Mouse (Mus musculus): ENCODE measurements around the gene Tmem214. TPM values are rescaled to one million over a fixed set of nuclear protein-coding genes. Genes with fewer than 3 reads are reported as not detected.

Gene Tmem214
- polyA plus RNA-seq, 1 experiment from 2014 or later = 37.5 TPM

DNA sequence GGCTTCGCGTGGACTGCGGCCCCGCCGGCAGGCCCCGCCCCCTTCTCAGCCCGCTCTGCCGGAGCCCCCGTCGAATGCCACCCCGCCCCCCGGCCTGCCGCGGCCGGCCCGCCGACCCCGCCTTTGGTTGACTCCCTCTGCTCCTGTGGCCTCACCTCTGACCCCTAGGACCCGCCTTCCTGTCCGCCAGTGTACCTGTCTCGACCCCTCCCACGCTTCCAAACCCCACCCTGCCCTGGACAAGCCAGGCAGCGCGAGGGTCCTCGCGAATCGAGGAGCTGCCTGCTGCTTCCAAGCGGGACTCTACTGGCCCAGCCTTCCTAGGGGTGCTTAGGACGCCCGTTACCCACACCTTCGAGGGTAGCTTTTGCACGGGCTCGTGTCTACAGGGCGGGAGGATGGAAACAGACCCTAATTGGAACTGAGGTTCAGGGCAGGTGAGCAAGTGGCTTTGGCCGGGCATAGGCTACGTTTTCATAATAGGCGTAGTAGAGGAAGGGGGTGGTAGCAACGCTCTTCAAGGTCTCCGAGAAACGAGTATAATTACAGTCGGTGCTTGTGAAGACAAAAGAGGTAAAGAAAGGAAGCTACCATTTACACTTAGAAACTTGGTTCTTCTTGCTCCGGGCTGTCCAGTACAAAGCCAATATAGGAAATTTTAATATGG, 21.4 kb downstream of the Tmem214 start:
- peak overlapping the region; percentile 92 for H3K27ac ChIP-seq (replicated peaks; ENCODE audit: low read depth, low read length)
- H3K9me3 ChIP-seq (replicated peaks; ENCODE audit: control insufficient read depth, low read length) = no peaks in the 10 kb centered on the region
- peak overlapping the region; percentile 85 for H3K4me2 ChIP-seq (ENCODE audit: low read depth, low read length)
- peak overlapping the region; percentile 70 for H3K4me3 ChIP-seq (ENCODE audit: low read depth, low read length)
- peak overlapping the region; percentile 85 for H3K9ac ChIP-seq (replicated peaks; ENCODE audit: low read length)
- H3K27me3 ChIP-seq (ENCODE audit: control insufficient read depth, insufficient read depth, low read length) = no peaks in the 10 kb centered on the region
- WGBS = 2% methylated on average over 35 of the region's 42 CpGs
- peaks cover 2% of the 10 kb centered on the region; the same call in 1 of the 2 replicates for H3K4me1 ChIP-seq (ENCODE audit: control insufficient read depth, insufficient read depth, low read length)
- H3K36me3 ChIP-seq (replicated peaks; ENCODE audit: control insufficient read depth, insufficient read depth, low read depth, low read length) = no peaks in the 10 kb centered on the region; the same call in 1 of the 2 replicates
- ATAC-seq (replicated peaks; ENCODE audit: insufficient number of reproducible peaks, low FRiP score, low TSS enrichment, low read depth) (peak; percentile 9), DNase-seq (ENCODE audit: low spot score) (peak; percentile 78)

DNA sequence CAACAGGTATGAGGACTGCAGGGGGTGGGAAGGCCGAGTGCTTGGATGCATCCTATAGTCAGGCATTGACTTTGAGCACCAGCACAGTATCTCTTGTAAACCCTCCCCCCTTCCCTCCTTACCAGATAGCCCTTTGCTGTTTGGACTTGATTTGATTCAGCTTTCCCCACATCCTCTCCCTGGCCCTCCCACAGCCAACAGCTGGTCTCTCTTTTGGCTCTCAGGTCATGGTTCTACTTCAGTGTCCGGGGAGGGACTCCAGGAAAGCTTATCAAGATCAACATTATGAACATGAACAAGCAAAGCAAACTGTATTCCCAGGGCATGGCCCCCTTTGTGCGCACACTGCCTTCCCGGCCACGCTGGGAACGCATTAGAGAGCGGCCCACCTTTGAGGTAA, 22.6 kb downstream of the Tmem214 start:
- Histone ChIP-seq H3K4me2 (ENCODE audit: low read depth, low read length) (peak overlapping the region; percentile 85), H3K4me3 (ENCODE audit: low read depth, low read length) (peak overlapping the region; percentile 70; the same call in 1 of the 2 replicates), H3K27me3 (ENCODE audit: control insufficient read depth, insufficient read depth, low read length) (no peaks in the 10 kb centered on the region), H3K27ac (replicated peaks; ENCODE audit: low read depth, low read length) (peak overlapping the region; percentile 38; the same call in 1 of the 2 replicates), H3K9me3 (replicated peaks; ENCODE audit: control insufficient read depth, low read length) (no peaks in the 10 kb centered on the region), H3K4me1 (ENCODE audit: control insufficient read depth, insufficient read depth, low read length) (peaks cover 2% of the 10 kb centered on the region; the same call in 1 of the 2 replicates), H3K9ac (replicated peaks; ENCODE audit: low read length) (peak overlapping the region; percentile 85), H3K36me3 (replicated peaks; ENCODE audit: control insufficient read depth, insufficient read depth, low read depth, low read length) (peaks cover under 1% of the 10 kb centered on the region)
- DNase-seq (ENCODE audit: low spot score) = no peak
- no peak for ATAC-seq (replicated peaks; ENCODE audit: insufficient number of reproducible peaks, low FRiP score, low TSS enrichment, low read depth)
- WGBS = 75% methylated on average over 7 of the region's 7 CpGs

DNA sequence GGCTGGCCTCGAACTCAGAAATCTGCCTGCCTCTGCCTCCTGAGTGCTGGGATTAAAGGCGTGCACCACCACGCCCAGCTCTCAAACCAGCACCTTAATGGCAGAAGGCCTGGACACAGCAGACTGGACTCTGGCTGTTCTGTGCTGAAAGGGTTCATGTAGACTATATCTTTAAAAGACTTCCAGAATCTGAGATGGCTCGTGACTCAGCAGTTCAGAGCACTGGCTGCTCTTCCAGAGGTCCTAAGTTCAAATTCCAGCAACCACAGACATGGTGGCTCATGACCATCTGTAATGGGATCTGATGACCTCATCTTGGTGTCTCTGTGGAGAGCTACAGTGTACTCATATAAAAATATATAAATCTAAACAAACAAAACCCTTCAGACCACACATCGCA, 34.0 kb downstream of the Tmem214 start:
- Histone ChIP-seq H3K9me3 (replicated peaks; ENCODE audit: control insufficient read depth, low read length) (no peaks in the 10 kb centered on the region), H3K9ac (replicated peaks; ENCODE audit: low read length) (no peak overlapping the region), H3K4me1 (ENCODE audit: control insufficient read depth, insufficient read depth, low read length) (peaks cover 4% of the 10 kb centered on the region), H3K27me3 (ENCODE audit: control insufficient read depth, insufficient read depth, low read length) (no peaks in the 10 kb centered on the region), H3K27ac (replicated peaks; ENCODE audit: low read depth, low read length) (no peak overlapping the region), H3K4me3 (ENCODE audit: low read depth, low read length) (no peak overlapping the region), H3K4me2 (ENCODE audit: low read depth, low read length) (no peak overlapping the region), H3K36me3 (replicated peaks; ENCODE audit: control insufficient read depth, insufficient read depth, low read depth, low read length) (peaks cover 6% of the 10 kb centered on the region)
- no peak for DNase-seq (ENCODE audit: low spot score)
- ATAC-seq (replicated peaks; ENCODE audit: insufficient number of reproducible peaks, low FRiP score, low TSS enrichment, low read depth) = no peak
- WGBS = 94% methylated on average over 5 of the region's 5 CpGs

DNA sequence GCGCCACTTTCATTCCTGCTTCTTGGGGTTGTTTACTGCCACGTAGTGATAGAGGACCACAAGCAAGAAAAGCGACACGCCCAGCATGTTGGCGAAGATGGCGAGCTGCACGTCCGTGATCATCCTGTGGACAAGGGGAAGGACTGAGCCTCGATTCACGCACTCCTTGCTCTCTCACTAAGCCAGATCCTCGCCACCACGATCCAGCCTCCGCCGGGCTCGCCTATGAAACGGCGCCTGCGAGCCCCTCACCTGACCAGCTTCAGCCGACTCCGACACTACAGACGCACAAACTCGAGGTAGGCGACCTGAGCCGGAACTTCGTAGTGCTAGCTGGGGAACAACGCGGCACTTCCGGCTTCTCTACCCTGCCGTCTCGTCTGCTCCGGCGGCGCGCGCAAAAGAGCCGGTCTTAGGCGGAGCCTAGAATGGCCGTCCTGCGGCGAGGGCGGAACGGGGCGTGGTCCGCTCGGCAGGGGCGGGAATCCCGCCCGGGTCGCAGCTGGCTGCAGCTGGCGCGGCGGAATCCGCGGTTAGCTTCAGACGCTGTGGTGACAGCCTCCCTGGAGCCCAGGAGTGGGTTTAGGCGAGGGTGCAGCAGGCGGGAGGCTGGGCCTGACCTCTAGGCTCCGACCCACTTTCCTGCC, 39.7 kb downstream of the Tmem214 start, which contains the start of gene Ost4:
Ost4 (minus strand) TSS at position 376 of the 647 bp plus-strand sequence.
- H3K4me3 ChIP-seq (ENCODE audit: low read depth, low read length) = peak within 1 kb of the TSS; percentile 66
- no peaks in the 10 kb centered on the region for H3K9me3 ChIP-seq (replicated peaks; ENCODE audit: control insufficient read depth, low read length)
- no peaks in the 10 kb centered on the region for H3K27me3 ChIP-seq (ENCODE audit: control insufficient read depth, insufficient read depth, low read length)
- peaks cover 13% of the 10 kb centered on the region for H3K4me1 ChIP-seq (ENCODE audit: control insufficient read depth, insufficient read depth, low read length)
- H3K27ac ChIP-seq (replicated peaks; ENCODE audit: low read depth, low read length) = peak within 1 kb of the TSS; percentile 87
- H3K9ac ChIP-seq (replicated peaks; ENCODE audit: low read length) = peak within 1 kb of the TSS; percentile 81
- DNase-seq (ENCODE audit: low spot score) (peak; percentile 98), ATAC-seq (replicated peaks; ENCODE audit: insufficient number of reproducible peaks, low FRiP score, low TSS enrichment, low read depth) (peak; percentile 95)
- under 1% methylated on average over 58 of the region's 58 CpGs for WGBS
- H3K4me2 ChIP-seq (ENCODE audit: low read depth, low read length) = peak within 1 kb of the TSS; percentile 92
- H3K36me3 ChIP-seq (replicated peaks; ENCODE audit: control insufficient read depth, insufficient read depth, low read depth, low read length) = peaks cover 6% of the 10 kb centered on the region; the same call in 1 of the 2 replicates

DNA sequence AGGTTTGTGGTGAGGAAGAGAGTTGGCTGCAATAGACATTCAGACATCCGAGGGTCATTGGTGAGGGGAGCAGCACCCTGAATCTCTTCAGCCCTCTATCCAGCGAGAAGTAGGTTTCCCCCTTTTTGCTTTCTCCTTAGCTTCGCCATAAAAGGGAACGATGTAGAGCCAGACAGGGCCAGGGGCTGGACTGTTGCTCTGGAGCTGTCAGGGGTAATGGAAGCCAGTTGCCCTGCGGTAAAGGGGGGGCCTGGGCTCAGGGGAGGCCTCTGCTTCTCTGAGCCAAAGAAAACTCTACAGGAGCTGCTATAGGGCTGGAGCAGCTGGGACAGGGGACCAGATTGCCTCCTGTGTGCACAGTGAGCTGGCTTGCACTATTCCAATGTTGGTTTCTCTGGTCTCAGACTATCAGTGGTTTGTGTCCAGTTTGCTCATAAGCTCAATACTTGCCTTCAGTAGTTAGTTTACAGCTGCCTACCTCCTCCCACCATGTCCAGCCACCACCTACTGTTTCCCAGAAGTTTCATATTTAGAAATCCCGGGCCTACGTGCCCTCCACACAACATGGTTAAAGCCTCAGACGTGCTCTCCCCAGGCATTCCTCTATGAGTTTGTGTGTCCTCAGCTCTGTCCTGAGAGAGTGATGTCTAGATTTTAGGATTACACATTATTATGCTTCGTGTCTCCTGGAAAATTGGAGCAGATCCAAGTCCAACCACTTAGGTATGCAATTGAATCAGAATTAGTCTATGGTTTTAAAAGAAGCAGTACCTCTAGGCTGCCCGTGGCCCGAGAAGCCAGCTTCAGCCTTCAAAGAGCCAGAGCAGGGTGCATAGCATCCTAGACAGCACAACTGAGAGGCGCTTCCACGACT, 40.9 kb downstream of the Tmem214 start:
- H3K4me2 ChIP-seq (ENCODE audit: low read depth, low read length) = peak overlapping the region; percentile 92
- DNase-seq (ENCODE audit: low spot score) = peak; percentile 66
- ATAC-seq (replicated peaks; ENCODE audit: insufficient number of reproducible peaks, low FRiP score, low TSS enrichment, low read depth) = 0 out of 2 replicates have a peak, but pooled peaks have one; percentile 7
- H3K27me3 ChIP-seq (ENCODE audit: control insufficient read depth, insufficient read depth, low read length) = no peaks in the 10 kb centered on the region
- H3K9ac ChIP-seq (replicated peaks; ENCODE audit: low read length) = peak overlapping the region; percentile 81
- H3K36me3 ChIP-seq (replicated peaks; ENCODE audit: control insufficient read depth, insufficient read depth, low read depth, low read length) = peaks cover 6% of the 10 kb centered on the region; the same call in 1 of the 2 replicates
- peaks cover 18% of the 10 kb centered on the region for H3K4me1 ChIP-seq (ENCODE audit: control insufficient read depth, insufficient read depth, low read length)
- peak overlapping the region; percentile 87 for H3K27ac ChIP-seq (replicated peaks; ENCODE audit: low read depth, low read length)
- H3K9me3 ChIP-seq (replicated peaks; ENCODE audit: control insufficient read depth, low read length) = no peaks in the 10 kb centered on the region
- no peak overlapping the region; the same call in 1 of the 2 replicates for H3K4me3 ChIP-seq (ENCODE audit: low read depth, low read length)
- 32% methylated on average over 13 of the region's 13 CpGs for WGBS

DNA sequence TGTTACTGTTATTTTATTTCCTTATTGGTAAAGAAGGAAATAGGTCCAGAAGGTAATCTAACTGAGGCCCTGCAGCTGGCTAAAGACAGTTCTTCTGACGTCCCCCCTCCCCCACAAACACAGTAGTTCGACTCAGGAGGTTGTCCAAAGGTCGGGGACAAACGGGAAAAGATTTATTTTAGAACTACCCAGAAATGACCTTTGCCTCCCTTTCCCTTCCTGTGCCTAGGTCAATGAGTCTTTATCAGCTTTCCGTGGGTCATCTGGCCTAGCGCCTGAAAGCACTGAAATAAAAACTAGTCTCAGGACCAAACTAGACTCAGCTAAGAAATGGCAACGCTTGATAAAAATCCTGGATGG, 41.5 kb downstream of the Tmem214 start:
- no peak overlapping the region for H3K4me3 ChIP-seq (ENCODE audit: low read depth, low read length)
- H3K4me1 ChIP-seq (ENCODE audit: control insufficient read depth, insufficient read depth, low read length) = peaks cover 18% of the 10 kb centered on the region
- no peak overlapping the region; the same call in 1 of the 2 replicates for H3K4me2 ChIP-seq (ENCODE audit: low read depth, low read length)
- WGBS = 23% methylated on average over 7 of the region's 7 CpGs
- H3K9me3 ChIP-seq (replicated peaks; ENCODE audit: control insufficient read depth, low read length) = no peaks in the 10 kb centered on the region
- H3K9ac ChIP-seq (replicated peaks; ENCODE audit: low read length) = no peak overlapping the region
- ATAC-seq (replicated peaks; ENCODE audit: insufficient number of reproducible peaks, low FRiP score, low TSS enrichment, low read depth) = no peak
- H3K27me3 ChIP-seq (ENCODE audit: control insufficient read depth, insufficient read depth, low read length) = no peaks in the 10 kb centered on the region
- H3K27ac ChIP-seq (replicated peaks; ENCODE audit: low read depth, low read length) = peak overlapping the region; percentile 87
- peaks cover 6% of the 10 kb centered on the region; the same call in 1 of the 2 replicates for H3K36me3 ChIP-seq (replicated peaks; ENCODE audit: control insufficient read depth, insufficient read depth, low read depth, low read length)
- DNase-seq (ENCODE audit: low spot score) = no peak

DNA sequence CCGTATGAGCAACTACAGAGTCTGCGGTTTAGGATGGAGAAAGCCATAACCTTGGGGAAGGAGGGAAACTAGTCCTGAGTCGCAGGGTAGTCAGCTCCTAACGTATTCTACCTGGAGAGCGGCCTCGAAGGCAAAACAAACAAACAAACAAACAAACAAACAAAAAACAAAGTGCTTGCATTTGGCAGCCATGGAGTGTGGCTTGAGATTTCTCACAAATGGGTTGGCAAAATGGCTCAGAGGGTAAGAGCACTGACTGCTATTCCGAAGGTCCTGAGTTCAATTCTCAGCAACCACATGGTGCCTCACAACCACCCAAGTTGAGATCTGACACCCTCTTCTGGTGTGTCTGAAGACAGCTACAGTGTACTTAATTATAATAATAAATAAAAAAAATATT, 42.1 kb downstream of the Tmem214 start:
- Histone ChIP-seq H3K36me3 (replicated peaks; ENCODE audit: control insufficient read depth, insufficient read depth, low read depth, low read length) (peaks cover 6% of the 10 kb centered on the region; the same call in 1 of the 2 replicates), H3K4me1 (ENCODE audit: control insufficient read depth, insufficient read depth, low read length) (peaks cover 18% of the 10 kb centered on the region), H3K27ac (replicated peaks; ENCODE audit: low read depth, low read length) (no peak overlapping the region), H3K9me3 (replicated peaks; ENCODE audit: control insufficient read depth, low read length) (no peaks in the 10 kb centered on the region), H3K9ac (replicated peaks; ENCODE audit: low read length) (no peak overlapping the region), H3K4me3 (ENCODE audit: low read depth, low read length) (no peak overlapping the region), H3K4me2 (ENCODE audit: low read depth, low read length) (no peak overlapping the region), H3K27me3 (ENCODE audit: control insufficient read depth, insufficient read depth, low read length) (no peaks in the 10 kb centered on the region)
- 76% methylated on average over 7 of the region's 7 CpGs for WGBS
- DNase-seq (ENCODE audit: low spot score) (no peak), ATAC-seq (replicated peaks; ENCODE audit: insufficient number of reproducible peaks, low FRiP score, low TSS enrichment, low read depth) (no peak)

Data from embryonic facial prominence, embryonic 11.5 days (tissue).